Mouse (Mus musculus) thymus, postnatal 0 days (tissue): Measurements from ENCODE around the gene Ttc4. TPM values are rescaled to one million over a fixed set of nuclear protein-coding genes. Genes with fewer than 3 reads are reported as not detected.

Experiments used
- DNase-seq: peaks from one replicate; pipeline ENCODE4 v3.0.0-alpha.2; 2015; ENCODE audit warnings: low spot score
- polyA plus RNA-seq: library from polyadenylated mRNA; unstranded; fragments of >200 nt; fragmentation: Nextera tagmentation; extraction: Ambion mirVana; gene quantifications from 2 replicates; pipeline ENCODE4 v1.2.1, GENCODE M21; 2015

The Ttc4 gene
- polyA plus RNA-seq, 1 experiment from 2014 or later, result 61.4 TPM

- DNase-seq, result no peak
These were observed 26.2 kb downstream of the Ttc4 start for GRCm38 (mm10) chr4:106652546-106652945.

GRCm38 (mm10) chr4:106650833-106651527 is 27.8 kb downstream of the Ttc4 start, which contains the start of gene Pars2:
TSS of gene Pars2 (plus strand) at chr4:106651069.
- DNase-seq, result peak; percentile 99

- DNase-seq, result no peak
These were observed 31.6 kb downstream of the Ttc4 start for GRCm38 (mm10) chr4:106647137-106647536.

- DNase-seq, result no peak
These were observed 32.9 kb downstream of the Ttc4 start for GRCm38 (mm10) chr4:106645797-106646196.

DNA sequence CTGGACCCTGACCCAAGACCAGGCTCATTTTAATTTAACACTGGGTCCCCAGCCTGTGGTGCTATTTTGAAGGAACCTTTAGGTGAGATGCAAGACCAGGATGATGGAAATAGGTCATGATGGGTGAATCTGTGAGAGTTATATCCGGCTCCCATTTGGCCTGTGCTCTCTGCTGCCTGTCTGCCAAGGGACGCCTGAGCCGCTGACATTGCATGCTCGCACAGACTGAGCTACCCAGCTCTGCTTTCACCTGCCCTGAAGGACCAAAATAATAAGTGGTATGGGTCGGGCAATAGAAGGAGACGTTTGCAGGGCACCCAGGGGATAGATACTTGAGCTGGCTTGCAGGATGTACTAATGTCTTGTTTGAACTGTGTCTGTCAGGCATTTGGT is 34.5 kb downstream of the Ttc4 start:
- no peak for DNase-seq

GRCm38 (mm10) chr4:106643483-106644217 is 35.1 kb downstream of the Ttc4 start:
- DNase-seq, result no peak

GRCm38 (mm10) chr4:106634086-106634479 is 44.7 kb downstream of the Ttc4 start:
- DNase-seq, result no peak

DNA sequence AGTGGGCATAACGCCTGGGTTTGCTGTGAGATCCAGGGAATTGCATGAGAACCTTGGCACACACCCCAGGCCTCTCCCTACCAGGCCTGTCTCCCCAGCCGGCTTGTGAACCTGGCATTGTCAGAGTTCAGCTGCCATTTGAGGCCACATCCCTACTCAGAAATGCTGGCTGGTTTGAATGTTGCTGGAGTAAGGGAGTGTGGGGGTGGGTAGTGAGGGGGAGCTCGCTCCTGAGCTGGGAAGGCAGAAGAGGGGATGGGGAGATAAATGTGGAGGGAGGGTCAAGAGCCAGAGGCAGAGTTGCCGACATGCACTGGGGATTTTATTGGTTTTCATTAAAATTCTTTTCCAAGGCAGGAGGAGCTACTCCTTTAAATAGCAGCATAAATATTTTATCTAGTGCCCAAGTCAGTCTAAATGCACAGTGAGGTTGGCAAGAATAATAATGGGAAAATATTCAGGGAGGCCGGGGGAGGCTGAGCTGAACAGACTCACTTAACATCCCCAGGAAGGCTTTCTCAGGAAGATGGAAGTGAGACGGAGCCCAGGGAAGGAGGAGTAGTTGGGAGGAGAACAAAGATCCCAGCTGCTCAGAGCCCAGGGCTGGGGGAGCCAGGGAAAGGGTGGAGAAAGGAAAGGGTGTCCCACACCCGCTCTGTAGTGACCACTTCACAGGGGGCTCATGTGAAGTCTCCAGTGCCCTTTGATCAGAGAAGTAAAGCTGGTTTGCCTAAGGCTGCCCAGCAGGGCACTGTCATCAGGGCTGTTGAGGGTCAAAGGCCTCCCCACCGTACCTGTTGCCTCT is 45.3 kb downstream of the Ttc4 start:
- no peak for DNase-seq

DNA sequence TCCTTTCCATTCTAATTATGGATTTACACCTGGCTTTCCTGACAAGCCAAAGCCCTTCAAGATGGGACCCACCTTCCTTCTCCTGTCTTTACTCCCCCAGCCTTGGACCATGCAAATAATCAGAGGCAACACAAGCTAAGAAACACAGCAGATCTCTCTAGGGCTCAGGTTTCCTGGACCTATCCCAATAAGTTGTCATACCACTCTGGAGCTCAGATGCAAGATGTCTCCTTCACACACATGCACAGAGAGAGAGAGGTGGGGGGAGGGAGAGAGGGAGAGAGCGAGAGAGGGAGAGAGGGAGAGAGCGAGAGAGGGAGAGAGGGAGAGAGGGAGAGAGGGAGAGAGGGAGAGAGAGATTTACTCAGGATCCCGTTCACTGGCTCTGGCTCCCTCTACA is 46.4 kb downstream of the Ttc4 start:
- no peak for DNase-seq

GRCm38 (mm10) chr4:106630333-106631220 is 48.2 kb downstream of the Ttc4 start:
- DNase-seq, result peak; percentile 58

DNA sequence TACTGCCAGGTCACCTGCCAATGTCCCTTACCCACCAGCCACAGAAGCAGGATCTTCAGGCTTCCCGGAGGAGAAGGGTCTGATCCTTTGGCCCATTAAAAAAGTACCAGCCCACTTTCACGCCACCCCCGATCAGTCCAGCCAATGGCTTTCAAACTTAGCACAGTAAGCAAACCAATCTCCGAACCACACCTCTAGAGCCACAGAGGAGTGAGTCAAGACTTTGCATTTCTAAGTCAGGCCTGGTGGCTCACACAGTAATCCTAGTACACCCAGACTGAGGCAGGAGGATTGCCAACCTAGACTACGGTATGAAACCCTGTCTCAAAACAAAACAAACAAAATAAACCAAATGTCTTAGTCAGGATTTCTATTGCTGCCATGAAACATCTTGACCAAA is 49.4 kb downstream of the Ttc4 start:
- no peak for DNase-seq

GRCm38 (mm10) chr4:106628650-106629360 is 49.9 kb downstream of the Ttc4 start:
- DNase-seq, result no peak

GRCm38 (mm10) chr4:106627809-106628208 is 50.9 kb downstream of the Ttc4 start:
- no peak for DNase-seq

DNA sequence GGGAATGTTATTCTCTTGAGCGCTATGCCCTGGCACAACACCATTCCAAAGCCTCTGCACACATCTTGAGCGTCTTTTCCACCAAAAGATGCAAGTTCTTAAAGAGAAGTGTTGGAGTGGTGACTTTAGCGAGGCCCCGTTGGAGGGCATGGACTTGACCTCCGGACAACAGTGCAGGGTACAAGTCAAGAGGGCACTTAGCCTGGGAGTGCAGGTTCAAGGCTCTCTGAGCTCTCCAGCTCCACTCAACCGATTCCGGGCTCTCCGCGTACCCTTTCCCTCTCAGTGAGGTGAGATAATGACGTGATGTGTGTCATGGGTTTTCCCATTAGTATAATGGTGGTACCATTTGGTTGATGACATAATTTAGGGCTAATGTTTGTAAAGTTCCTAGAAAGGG is 54.5 kb downstream of the Ttc4 start:
- no peak for DNase-seq

DNA sequence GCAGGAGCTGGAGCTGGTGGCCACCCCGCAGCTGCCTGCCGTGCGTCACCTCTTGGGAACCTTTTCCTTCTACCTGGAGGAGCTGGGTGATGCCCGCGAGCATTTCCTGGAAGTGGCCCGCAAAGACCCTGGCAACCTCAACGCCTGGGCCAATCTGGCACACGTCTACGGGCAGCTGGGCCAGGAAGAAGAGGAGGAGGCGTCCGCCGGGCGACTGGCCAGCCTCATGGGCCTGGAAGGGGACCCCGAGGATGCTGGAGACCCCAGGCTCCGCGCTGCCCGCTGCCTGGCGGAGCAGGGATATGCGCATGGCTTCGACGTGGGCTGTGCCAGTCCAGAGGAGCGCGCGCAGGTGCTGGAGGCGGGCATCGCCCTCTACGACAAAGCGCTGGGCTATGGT is 56.0 kb downstream of the Ttc4 start:
- DNase-seq, result no peak

DNA sequence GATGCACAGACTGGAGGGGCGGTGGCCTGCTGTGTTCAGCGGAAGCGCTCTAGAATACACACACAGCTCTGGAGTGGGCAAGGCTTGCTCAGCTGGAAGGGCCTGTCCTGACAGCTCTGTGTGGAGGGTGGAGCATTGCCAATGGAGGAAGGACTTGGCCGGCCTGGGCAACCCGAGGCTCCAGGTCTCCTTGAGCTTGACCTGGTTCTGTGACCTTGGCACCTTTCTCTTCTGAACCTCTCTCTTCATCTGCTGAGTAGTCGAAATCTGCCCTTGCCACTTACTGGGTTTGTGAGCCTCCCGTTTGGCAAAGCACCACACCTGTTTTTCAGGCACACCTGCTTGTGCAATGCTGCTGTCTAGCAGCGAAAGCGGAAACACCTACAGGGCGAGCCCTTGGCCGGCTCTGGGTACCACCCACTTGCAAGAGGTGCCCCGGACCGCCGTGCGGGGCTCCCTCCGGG is 56.7 kb downstream of the Ttc4 start, which contains the start of gene Ttc22:
TSS of gene Ttc22 (plus strand) at position 403 of the 464 bp plus-strand sequence.
- no peak for DNase-seq

GRCm38 (mm10) chr4:106621428-106621827 is 57.3 kb downstream of the Ttc4 start:
- DNase-seq, result no peak

- DNase-seq, result no peak
These were observed 59.8 kb downstream of the Ttc4 start for GRCm38 (mm10) chr4:106618898-106619297.

GRCm38 (mm10) chr4:106617056-106617455 is 61.7 kb downstream of the Ttc4 start, which contains the start of gene Lexm:
TSS of gene Lexm (minus strand) at chr4:106617241.
- peak; percentile 20 for DNase-seq

GRCm38 (mm10) chr4:106615637-106616036 is 63.1 kb downstream of the Ttc4 start:
- DNase-seq, result peak; percentile 54
